Mouse (Mus musculus) heart, embryonic 16.5 days (tissue): ENCODE data around the gene Spns3. TPM values are rescaled to one million over a fixed set of nuclear protein-coding genes. Genes with fewer than 3 reads are reported as not detected.

Experiments used
- ATAC-seq: fragments of 200-750 bp; cut with Nextera tagmentation; replicated peaks from 2 replicates; pipeline ENCODE4 v1.8.0; 2017; ENCODE audit warnings: moderate number of reproducible peaks; ENCODE audit not compliant: insufficient read depth, low FRiP score; ENCODE audit errors: extremely low read depth
- H3K27ac ChIP-seq: fragments of 300-500 bp; sonication (generic); 2 replicates; pipeline ENCODE4 v1.5.1; 2014; ENCODE audit warnings: mild to moderate bottlenecking, low read length, control low read depth, moderate library complexity
- H3K27me3 ChIP-seq: fragments of 300-500 bp; sonication (generic); 2 replicates; pipeline ENCODE4 v1.6.1; 2014; ENCODE audit warnings: low read length, mixed read lengths; ENCODE audit not compliant: control insufficient read depth, insufficient read depth
- H3K36me3 ChIP-seq: fragments of 300-500 bp; sonication (generic); 2 replicates; pipeline ENCODE4 v1.6.1; 2014; ENCODE audit not compliant: control insufficient read depth, insufficient read depth
- H3K4me1 ChIP-seq: fragments of 300-500 bp; sonication (generic); 2 replicates; pipeline ENCODE4 v1.6.1; 2014; ENCODE audit warnings: low read length, mixed read lengths; ENCODE audit not compliant: control insufficient read depth, insufficient read depth
- H3K4me2 ChIP-seq: fragments of 300-500 bp; sonication (generic); 2 replicates; pipeline ENCODE4 v1.6.1; 2014; ENCODE audit warnings: low read depth, mild to moderate bottlenecking, control low read depth, low read length
- H3K4me3 ChIP-seq: fragments of 300-500 bp; sonication (generic); 2 replicates; pipeline ENCODE4 v1.5.1; 2014; ENCODE audit warnings: mild to moderate bottlenecking, control low read depth, low read length
- H3K9ac ChIP-seq: fragments of 300-500 bp; sonication (generic); 2 replicates; pipeline ENCODE4 v1.6.1; 2014; ENCODE audit warnings: low read length, control low read depth
- H3K9me3 ChIP-seq: fragments of 300-500 bp; sonication (generic); replicated peaks from 2 replicates; pipeline ENCODE4 v1.6.1; 2016; ENCODE audit warnings: low read length; ENCODE audit not compliant: control insufficient read depth
- WGBS: fragments of 180-500 bp; shearing (Covaris S2); extraction: QIAGEN DNeasy Blood & Tissue Kit; methylation state at CpG from one replicate; pipeline ENCODE4 v1.1.7; 2014; 5-methylcytosine and 5-hydroxymethylcytosine counted together
- polyA plus RNA-seq: library from polyadenylated mRNA; unstranded; fragments of >200 nt; fragmentation: Nextera tagmentation; extraction: Ambion mirVana; gene quantifications from 2 replicates; pipeline ENCODE4 v1.2.1, GENCODE M21; 2015

Spns3 gene
- polyA plus RNA-seq, 1 experiment from 2014 or later, result 1.0 TPM

- peak overlapping the region; percentile 72 for H3K27ac ChIP-seq
- no peaks in the 10 kb centered on the region for H3K9me3 ChIP-seq
- no peak overlapping the region for H3K4me3 ChIP-seq
- peak overlapping the region; percentile 15; the same call in 1 of the 2 replicates for H3K9ac ChIP-seq
- peak overlapping the region; percentile 41 for H3K4me2 ChIP-seq
- ATAC-seq, result peak; percentile 49; the same call in 1 of the 2 replicates
- H3K27me3 ChIP-seq, result no peaks in the 10 kb centered on the region
- H3K36me3 ChIP-seq, result no peaks in the 10 kb centered on the region
- WGBS, result 11% methylated on average over 11 of the region's 11 CpGs
- peaks cover 41% of the 10 kb centered on the region for H3K4me1 ChIP-seq
These were observed 83.4 kb downstream of the Spns3 start for GRCm38 (mm10) chr11:72466694-72467507.

GRCm38 (mm10) chr11:72465978-72466693, 84.2 kb downstream of the Spns3 start:
- Histone ChIP-seq H3K4me1 (peaks cover 41% of the 10 kb centered on the region), H3K4me2 (peak overlapping the region; percentile 41; the same call in 1 of the 2 replicates), H3K27me3 (no peaks in the 10 kb centered on the region), H3K9me3 (no peaks in the 10 kb centered on the region), H3K36me3 (no peaks in the 10 kb centered on the region), H3K4me3 (no peak overlapping the region), H3K27ac (peak overlapping the region; percentile 72), H3K9ac (no peak overlapping the region)
- 56% methylated on average over 11 of the region's 11 CpGs for WGBS
- ATAC-seq, result 0 out of 2 replicates have a peak, but pooled peaks have one; percentile 15

GRCm38 (mm10) chr11:72464821-72465220, 85.5 kb downstream of the Spns3 start:
- Histone ChIP-seq H3K9me3 (no peaks in the 10 kb centered on the region), H3K4me1 (peaks cover 41% of the 10 kb centered on the region), H3K27ac (no peak overlapping the region), H3K4me2 (no peak overlapping the region), H3K27me3 (no peaks in the 10 kb centered on the region), H3K9ac (no peak overlapping the region), H3K4me3 (no peak overlapping the region), H3K36me3 (no peaks in the 10 kb centered on the region)
- no peak for ATAC-seq
- 81% methylated on average over 3 of the region's 3 CpGs for WGBS

GRCm38 (mm10) chr11:72461500-72461981, 88.8 kb downstream of the Spns3 start:
- peaks cover 21% of the 10 kb centered on the region for H3K4me1 ChIP-seq
- no peaks in the 10 kb centered on the region for H3K27me3 ChIP-seq
- H3K27ac ChIP-seq, result no peak overlapping the region
- H3K9ac ChIP-seq, result no peak overlapping the region
- H3K9me3 ChIP-seq, result no peaks in the 10 kb centered on the region
- H3K36me3 ChIP-seq, result no peaks in the 10 kb centered on the region
- no peak overlapping the region for H3K4me2 ChIP-seq
- 43% methylated on average over 5 of the region's 5 CpGs for WGBS
- no peak for ATAC-seq
- H3K4me3 ChIP-seq, result no peak overlapping the region

- Histone ChIP-seq H3K4me2 (no peak overlapping the region; the same call in 1 of the 2 replicates), H3K36me3 (no peaks in the 10 kb centered on the region), H3K4me1 (peaks cover 14% of the 10 kb centered on the region), H3K27me3 (no peaks in the 10 kb centered on the region), H3K27ac (peak overlapping the region; percentile 84), H3K9ac (no peak overlapping the region; the same call in 1 of the 2 replicates), H3K9me3 (no peaks in the 10 kb centered on the region), H3K4me3 (no peak overlapping the region)
- 35% methylated on average over 3 of the region's 3 CpGs for WGBS
- 0 out of 2 replicates have a peak, but pooled peaks have one; percentile 11 for ATAC-seq
These were observed 91.8 kb downstream of the Spns3 start for GRCm38 (mm10) chr11:72458502-72458901.

- peak overlapping the region; percentile 84 for H3K27ac ChIP-seq
- H3K27me3 ChIP-seq, result no peaks in the 10 kb centered on the region
- H3K36me3 ChIP-seq, result no peaks in the 10 kb centered on the region
- no peaks in the 10 kb centered on the region for H3K9me3 ChIP-seq
- WGBS, result 47% methylated on average over 12 of the region's 12 CpGs
- no peak overlapping the region for H3K4me3 ChIP-seq
- no peak overlapping the region; the same call in 1 of the 2 replicates for H3K4me2 ChIP-seq
- peak; percentile 87 for ATAC-seq
- H3K9ac ChIP-seq, result no peak overlapping the region
- peaks cover 14% of the 10 kb centered on the region for H3K4me1 ChIP-seq
These were observed 92.3 kb downstream of the Spns3 start for GRCm38 (mm10) chr11:72457995-72458496.

- H3K27me3 ChIP-seq, result no peaks in the 10 kb centered on the region
- H3K4me3 ChIP-seq, result no peak overlapping the region
- H3K36me3 ChIP-seq, result peaks cover 19% of the 10 kb centered on the region
- H3K4me2 ChIP-seq, result no peak overlapping the region
- H3K9me3 ChIP-seq, result no peaks in the 10 kb centered on the region
- H3K4me1 ChIP-seq, result peaks cover 14% of the 10 kb centered on the region
- no peak overlapping the region for H3K9ac ChIP-seq
- ATAC-seq, result no peak
- H3K27ac ChIP-seq, result no peak overlapping the region
- 77% methylated on average over 5 of the region's 5 CpGs for WGBS
These were observed 94.6 kb downstream of the Spns3 start for GRCm38 (mm10) chr11:72455694-72456093.

- Histone ChIP-seq H3K27ac (no peak overlapping the region), H3K4me1 (peaks cover 1% of the 10 kb centered on the region)
- 53% methylated on average over 15 of the region's 15 CpGs for WGBS
These were observed 97.0 kb downstream of the Spns3 start for GRCm38 (mm10) chr11:72453105-72453953.

More at GRCm38 (mm10) chr11:72453105-72453953, 97.0 kb downstream of the Spns3 start:
- Histone ChIP-seq H3K9me3 (no peaks in the 10 kb centered on the region), H3K4me3 (no peak overlapping the region), H3K36me3 (peaks cover 43% of the 10 kb centered on the region), H3K27me3 (no peaks in the 10 kb centered on the region), H3K4me2 (no peak overlapping the region), H3K9ac (no peak overlapping the region)
- ATAC-seq, result no peak
